Mouse (Mus musculus) midbrain, embryonic 14.5 days (tissue): ENCODE results near the gene Zfp30. TPM values are rescaled to one million over a fixed set of nuclear protein-coding genes. Genes with fewer than 3 reads are reported as not detected.
A peak's percentile ranks its signal among the peaks of the same experiment; 100 is the strongest.

ENCODE experiments used
- microRNA counts: library from miRNA; unstranded; fragments of <30 nt; microRNA quantifications from one replicate; lab custom pipeline; 2016
- microRNA-seq: library from miRNA; unstranded; fragments of <30 nt; microRNA quantifications from one replicate; pipeline ENCODE4, GENCODE M21; 2016
- polyA plus RNA-seq: library from polyadenylated mRNA; unstranded; fragments of >200 nt; fragmentation: Nextera tagmentation; extraction: Ambion mirVana; gene quantifications from 2 replicates; pipeline ENCODE4 v1.2.1, GENCODE M21; 2014

The Zfp30 gene
- polyA plus RNA-seq, 1 experiment from 2014 or later: 16.0 TPM

MicroRNA genes within 50 kb of the gene (microRNA counts, 519-probe panel; counts per million panel counts)
- not detected for microRNA mmu-miR-1964 (lab: Ali Mortazavi, UCI)

Small RNAs within 50 kb of the gene (microRNA-seq; reads per million reads assigned to microRNA genes)
- 2.4 reads per million, percentile 15 among the genes with 10 or more reads in this experiment for gene Mir1964

Other genes with a start within 250 kb of the Zfp30 start
- 0.55 and 0.77 TPM in 2 replicates for gene Catsperg2, start 57.0 kb upstream of the Zfp30 start, polyA plus RNA-seq
- gene Zfp84, start 15.4 kb upstream of the Zfp30 start, polyA plus RNA-seq: 20.0 and 21.0 TPM in 2 replicates
- 20.6 and 35.1 TPM in 2 replicates for gene Zfp790, start 32.1 kb downstream of the Zfp30 start, polyA plus RNA-seq
- 13.7 and 16.5 TPM in 2 replicates for gene Zfp940, start 69.7 kb downstream of the Zfp30 start, polyA plus RNA-seq
- gene Zfp420, start 76.0 kb downstream of the Zfp30 start, polyA plus RNA-seq: 23.9 and 25.4 TPM in 2 replicates
- 13.8 and 17.5 TPM in 2 replicates for gene Zfp27, start 122.6 kb downstream of the Zfp30 start, polyA plus RNA-seq
- gene Zfp383, start 124.2 kb downstream of the Zfp30 start, polyA plus RNA-seq: 7.0 and 12.3 TPM in 2 replicates
- gene Zfp74, start 170.1 kb downstream of the Zfp30 start, polyA plus RNA-seq: 16.3 and 22.1 TPM in 2 replicates
- gene Zfp568, start 200.0 kb downstream of the Zfp30 start, polyA plus RNA-seq: 3.3 and 5.5 TPM in 2 replicates